Mouse (Mus musculus) ES-Bruce4 (cell line): ENCODE data around the gene Rptor.
A peak's percentile ranks its signal among the peaks of the same experiment; 100 is the strongest.

Source experiments
- CTCF ChIP-seq: IDR thresholded peaks from one replicate; pipeline ENCODE4 v1.8.1; 2011; ENCODE audit warnings: low read depth, low read length
- EP300 ChIP-seq: IDR thresholded peaks from 2 replicates; pipeline ENCODE4 v1.6.1; 2011; ENCODE audit warnings: low read depth, low read length; ENCODE audit not compliant: insufficient read depth
- POLR2A ChIP-seq: IDR thresholded peaks from one replicate; pipeline ENCODE4 v1.8.1; 2011; ENCODE audit warnings: low read length; ENCODE audit not compliant: insufficient read depth

DNA sequence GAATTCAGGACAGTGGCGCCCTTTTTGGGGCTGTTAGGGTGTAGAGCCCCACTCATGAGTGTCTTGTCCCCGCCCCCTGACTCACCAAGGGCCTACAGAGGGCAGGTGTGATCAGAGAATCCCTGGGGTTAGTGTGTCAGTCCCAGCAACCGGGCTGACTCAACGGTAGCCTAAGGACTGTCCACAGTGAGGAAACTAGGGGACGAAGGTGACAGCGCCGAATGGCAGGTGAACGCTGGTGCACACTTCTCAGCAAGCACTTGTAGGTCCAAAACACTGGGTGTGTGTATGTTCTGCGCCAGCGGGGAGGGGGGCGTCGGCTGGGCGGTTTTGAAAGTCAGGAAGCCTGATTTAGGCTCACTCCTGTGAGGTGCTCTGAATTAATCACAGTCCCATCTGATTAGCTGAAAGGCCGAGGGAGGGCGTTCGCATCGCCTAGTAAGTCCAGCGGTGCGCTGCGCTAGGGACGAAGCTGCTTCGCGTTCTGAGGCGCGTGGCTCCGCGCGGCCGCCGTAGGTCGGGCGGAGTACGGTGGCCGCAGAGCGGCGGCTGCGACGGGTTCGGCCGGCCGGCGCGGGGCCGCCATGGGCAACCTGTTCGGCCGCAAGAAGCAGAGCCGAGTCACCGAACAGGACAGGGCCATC is 310.7 kb downstream of the Rptor start, which contains the start of gene Chmp6:
- TF ChIP-seq CTCF = peak; percentile 15
- no peak for TF ChIP-seq POLR2A
- no peak for TF ChIP-seq EP300
